Mouse (Mus musculus) MEL (cell line): ENCODE measurements around the gene Gm10306. TPM values are rescaled to one million over a fixed set of nuclear protein-coding genes. Genes with fewer than 3 reads are reported as not detected.

Experiments used
- DNase-seq: peaks from one replicate; pipeline ENCODE4 v3.0.0; 2011; ENCODE audit warnings: low read depth, low spot score
- H3K27ac ChIP-seq: 2 replicates; pipeline ENCODE4 v1.5.1; 2012; ENCODE audit warnings: low read depth, mild to moderate bottlenecking, control low read depth, low read length, moderate library complexity; ENCODE audit not compliant: control insufficient read depth
- H3K27me3 ChIP-seq, 2 experiments: fragments of 150-350 bp in 1 of 2; sonication (generic) in 1 of 2; 2 replicates each; pipeline ENCODE4 v1.6.1; 2012; ENCODE audit warnings: low read length in 2 of 2, mild to moderate bottlenecking in 2 of 2, improper control_type of control experiment in 1 of 2, moderate library complexity in 1 of 2; ENCODE audit not compliant: insufficient read depth in 2 of 2, control insufficient read depth in 1 of 2
- H3K36me3 ChIP-seq, 2 experiments: 2 replicates each; pipeline ENCODE4 v1.6.1; 2012 to 2014; ENCODE audit warnings: low read length in 2 of 2, improper control_type of control experiment in 1 of 2, inconsistent platforms in 1 of 2, mild to moderate bottlenecking in 1 of 2; ENCODE audit not compliant: insufficient read depth in 2 of 2, control insufficient read depth in 1 of 2
- H3K4me1 ChIP-seq, 2 experiments: fragments of 150-350 bp in 1 of 2; sonication (generic) in 1 of 2; 2 replicates each; pipeline ENCODE4 v1.6.1; 2012; ENCODE audit warnings: low read length in 2 of 2, improper control_type of control experiment in 1 of 2, mild to moderate bottlenecking in 1 of 2; ENCODE audit not compliant: insufficient read depth in 2 of 2, control insufficient read depth in 1 of 2
- H3K4me3 ChIP-seq, 2 experiments: fragments of 150-350 bp in 1 of 2; sonication (generic) in 1 of 2; 2 replicates each; pipeline ENCODE4 v1.5.1; 2012; ENCODE audit warnings: low read depth in 2 of 2, low read length in 2 of 2, mild to moderate bottlenecking in 2 of 2, moderate library complexity in 2 of 2, control low read depth in 1 of 2, improper control_type of control experiment in 1 of 2; ENCODE audit not compliant: control insufficient read depth in 1 of 2, insufficient read depth in 1 of 2
- H3K79me2 ChIP-seq: 2 replicates; pipeline ENCODE4 v1.6.1; 2012; ENCODE audit warnings: mild to moderate bottlenecking, low read length, moderate library complexity; ENCODE audit not compliant: control insufficient read depth, poor library complexity, insufficient read depth
- H3K9ac ChIP-seq: 2 replicates; pipeline ENCODE4 v1.6.1; 2012; ENCODE audit warnings: low read depth, mild to moderate bottlenecking, control low read depth, low read length, moderate library complexity; ENCODE audit not compliant: control insufficient read depth, poor library complexity, severe bottlenecking
- H3K9me3 ChIP-seq: fragments of 150-350 bp; sonication (generic); replicated peaks from 2 replicates; pipeline ENCODE4 v1.6.1; 2012; ENCODE audit warnings: mild to moderate bottlenecking, low read length, improper control_type of control experiment, moderate library complexity; ENCODE audit not compliant: insufficient read depth
- BHLHE40 ChIP-seq: IDR thresholded peaks from 2 replicates; pipeline ENCODE4 v1.6.1; 2012; ENCODE audit warnings: low read depth, mild to moderate bottlenecking, inconsistent platforms, low read length, improper control_type of control experiment, borderline replicate concordance
- E2F4 ChIP-seq: IDR thresholded peaks from 2 replicates; pipeline ENCODE4 v1.6.1; 2011; ENCODE audit warnings: low read depth, low read length, improper control_type of control experiment, borderline replicate concordance
- ELF1 ChIP-seq: IDR thresholded peaks from 2 replicates; pipeline ENCODE4 v1.6.1; 2014; ENCODE audit warnings: low read depth, mild to moderate bottlenecking, inconsistent platforms, low read length, improper control_type of control experiment, moderate library complexity
- EP300 ChIP-seq, 2 experiments: IDR thresholded peaks; 2 replicates each; pipeline ENCODE4 v1.6.1; 2011; ENCODE audit warnings: improper control_type of control experiment in 2 of 2, low read length in 2 of 2, low read depth in 1 of 2, mild to moderate bottlenecking in 1 of 2
- ETS1 ChIP-seq: IDR thresholded peaks from 2 replicates; pipeline ENCODE4 v1.6.1; 2012; ENCODE audit warnings: low read depth, mild to moderate bottlenecking, inconsistent platforms, low read length, improper control_type of control experiment, moderate library complexity
- GABPA ChIP-seq: IDR thresholded peaks from 2 replicates; pipeline ENCODE4 v1.6.1; 2012; ENCODE audit warnings: low read depth, mild to moderate bottlenecking, inconsistent platforms, low read length, improper control_type of control experiment, moderate library complexity
- GATA1 ChIP-seq: IDR thresholded peaks from 2 replicates; pipeline ENCODE4 v1.6.1; 2011; ENCODE audit warnings: low read depth, low read length, improper control_type of control experiment
- HCFC1 ChIP-seq: IDR thresholded peaks from 2 replicates; pipeline ENCODE4 v1.6.1; 2012; ENCODE audit warnings: low read depth, mild to moderate bottlenecking, inconsistent platforms, low read length, improper control_type of control experiment, moderate library complexity
- KAT2A ChIP-seq: conservative IDR thresholded peaks from 2 replicates; pipeline ENCODE4 v1.6.1; 2012; ENCODE audit warnings: low read depth, low read length, improper control_type of control experiment, inconsistent platforms
- MAFK ChIP-seq: IDR thresholded peaks from 2 replicates; pipeline ENCODE4 v1.6.1; 2011; ENCODE audit warnings: low read depth, mild to moderate bottlenecking, low read length, improper control_type of control experiment, borderline replicate concordance
- MAX ChIP-seq: IDR thresholded peaks from 2 replicates; pipeline ENCODE4 v1.6.1; 2011; ENCODE audit warnings: low read length, improper control_type of control experiment
- MEF2A ChIP-seq: IDR thresholded peaks from 2 replicates; pipeline ENCODE4 v1.6.1; 2014; ENCODE audit warnings: low read depth, mild to moderate bottlenecking, inconsistent platforms, low read length, improper control_type of control experiment; ENCODE audit not compliant: poor library complexity, insufficient replicate concordance, severe bottlenecking; ENCODE audit errors: extremely low read depth
- MXI1 ChIP-seq: IDR thresholded peaks from 2 replicates; pipeline ENCODE4 v1.6.1; 2011; ENCODE audit warnings: mild to moderate bottlenecking, low read depth, low read length, improper control_type of control experiment
- MYB ChIP-seq: IDR thresholded peaks from 2 replicates; pipeline ENCODE4 v1.6.1; 2011; ENCODE audit warnings: mild to moderate bottlenecking, low read depth, low read length, improper control_type of control experiment
- MYC ChIP-seq: IDR thresholded peaks from 2 replicates; pipeline ENCODE4 v1.6.1; 2011; ENCODE audit warnings: low read depth, mild to moderate bottlenecking, low read length, improper control_type of control experiment, moderate library complexity
- NELFE ChIP-seq: IDR thresholded peaks from 2 replicates; pipeline ENCODE4 v1.6.1; 2011; ENCODE audit warnings: low read depth, low read length, improper control_type of control experiment
- NRF1 ChIP-seq: IDR thresholded peaks from 2 replicates; pipeline ENCODE4 v1.6.1; 2014; ENCODE audit warnings: low read depth, mild to moderate bottlenecking, inconsistent platforms, low read length, improper control_type of control experiment, moderate library complexity; ENCODE audit not compliant: poor library complexity, insufficient read depth, severe bottlenecking
- POLR2A ChIP-seq, 2 experiments: IDR thresholded peaks; 2 replicates each; pipeline ENCODE4 v1.6.1; 2011 to 2012; ENCODE audit warnings: low read length in 2 of 2, mild to moderate bottlenecking in 2 of 2, control low read depth in 1 of 2, improper control_type of control experiment in 1 of 2, low read depth in 1 of 2, moderate library complexity in 1 of 2; ENCODE audit not compliant: control insufficient read depth in 1 of 2, insufficient read depth in 1 of 2, poor library complexity in 1 of 2
- POLR2AphosphoS2 ChIP-seq: IDR thresholded peaks from 2 replicates; pipeline ENCODE4 v1.6.1; 2011; ENCODE audit warnings: low read length, improper control_type of control experiment
- POLR2AphosphoS5 ChIP-seq: IDR thresholded peaks from 2 replicates; pipeline ENCODE4 v1.6.1; 2012; ENCODE audit warnings: low read depth, borderline replicate concordance, mild to moderate bottlenecking, inconsistent platforms, low read length, moderate library complexity, mixed read lengths
- RCOR1 ChIP-seq: IDR thresholded peaks from 2 replicates; pipeline ENCODE4 v1.6.1; 2012; ENCODE audit warnings: low read depth, mild to moderate bottlenecking, inconsistent platforms, low read length, improper control_type of control experiment
- SIN3A ChIP-seq: IDR thresholded peaks from 2 replicates; pipeline ENCODE4 v1.6.1; 2012; ENCODE audit warnings: low read length, improper control_type of control experiment, inconsistent platforms
- SMC3 ChIP-seq: IDR thresholded peaks from 2 replicates; pipeline ENCODE4 v1.6.1; 2011; ENCODE audit warnings: low read depth, low read length, improper control_type of control experiment
- TBP ChIP-seq: IDR thresholded peaks from 2 replicates; pipeline ENCODE4 v1.8.0; 2011; ENCODE audit warnings: low read depth, low read length, improper control_type of control experiment
- TCF12 ChIP-seq: IDR thresholded peaks from 2 replicates; pipeline ENCODE4 v1.6.1; 2014; ENCODE audit warnings: low read depth, mild to moderate bottlenecking, inconsistent platforms, low read length, improper control_type of control experiment, moderate library complexity
- UBTF ChIP-seq: IDR thresholded peaks from 2 replicates; pipeline ENCODE4 v1.6.1; 2012; ENCODE audit warnings: low read depth, mild to moderate bottlenecking, inconsistent platforms, low read length, improper control_type of control experiment, moderate library complexity, borderline replicate concordance; ENCODE audit not compliant: insufficient read depth
- USF1 ChIP-seq: IDR thresholded peaks from 2 replicates; pipeline ENCODE4 v1.6.1; 2014; ENCODE audit warnings: low read depth, mild to moderate bottlenecking, inconsistent platforms, low read length, improper control_type of control experiment, moderate library complexity
- ZMIZ1 ChIP-seq: IDR thresholded peaks from 2 replicates; pipeline ENCODE4 v1.6.1; 2012; ENCODE audit warnings: low read depth, mild to moderate bottlenecking, inconsistent platforms, low read length, improper control_type of control experiment, moderate library complexity
- polyA plus RNA-seq, 2 experiments: library from polyadenylated mRNA; stranded (reverse) in 1 of 2; unstranded in 1 of 2; fragments of >175 nt in 1 of 2; fragments of >200 nt in 1 of 2; gene quantifications; 2 replicates each; pipeline versions ENCODE4 v1.2.1 to v1.2.4; 2012; ENCODE audit warnings: low replicate concordance in 2 of 2, low read depth in 1 of 2; ENCODE audit not compliant: insufficient read length in 2 of 2, insufficient read depth in 1 of 2, missing spikeins in 1 of 2
- total RNA-seq: library from RNA; depleted of rRNA; stranded (reverse); fragments of 300-350 nt; gene quantifications from 2 replicates; pipeline ENCODE4 v1.2.3, GENCODE M21; 2012

The Gm10306 gene
- total and polyA plus RNA-seq, 3 experiments: 1.0 TPM; not detected in 2

- Histone ChIP-seq H3K9me3 (no peaks in the 10 kb centered on the region), H3K4me3 (peak within 1 kb of the TSS; percentile 87 to 97), H3K9ac (peak within 1 kb of the TSS; percentile 97), H3K27me3 (no peaks in the 10 kb centered on the region), H3K36me3 (peaks cover 0 to 21% of the 10 kb centered on the region in 2 experiments; a peak in 3 of 4 replicates), H3K79me2 (peaks cover 38% of the 10 kb centered on the region), H3K27ac (peak within 1 kb of the TSS; percentile 84), H3K4me1 (peaks cover 4 to 10% of the 10 kb centered on the region in 2 experiments)
- TF ChIP-seq SIN3A: peak; percentile 91
- TF ChIP-seq MAX: peak; percentile 12; the same call in 1 of the 2 replicates
- no peak for TF ChIP-seq MYB
- TF ChIP-seq POLR2A (IDR thresholded peaks at IDR 0.05; ENCODE audit: control insufficient read depth in 1 of 2, insufficient read depth in 1 of 2, low read depth in 1 of 2, low read length in 2 of 2, poor library complexity in 1 of 2): peak in 1 of 2 experiments; percentile 77; a peak in 2 of 4 replicates
- peak; percentile 23; the same call in 1 of the 2 replicates for TF ChIP-seq NRF1
- TF ChIP-seq ZMIZ1: peak; percentile 30; the same call in 1 of the 2 replicates
- peak; percentile 61; the same call in 1 of the 2 replicates for TF ChIP-seq E2F4
- peak; percentile 89 for TF ChIP-seq TBP
- no peak for TF ChIP-seq GATA1
- peak; percentile 44 for TF ChIP-seq NELFE
- peak; percentile 79 for TF ChIP-seq ETS1
- TF ChIP-seq MAFK: no peak
- TF ChIP-seq TCF12: peak; percentile 41; the same call in 1 of the 2 replicates
- TF ChIP-seq POLR2AphosphoS5: no peak
- TF ChIP-seq KAT2A: peak; percentile 82; the same call in 1 of the 2 replicates
- peak; percentile 94 for TF ChIP-seq HCFC1
- peak; percentile 86 for TF ChIP-seq ELF1
- TF ChIP-seq SMC3: no peak
- TF ChIP-seq POLR2AphosphoS2: peak; percentile 67
- TF ChIP-seq MYC: 0 out of 2 replicates have a peak, but pooled peaks have one; percentile 43
- TF ChIP-seq MXI1: peak; percentile 90
- TF ChIP-seq EP300 (IDR thresholded peaks at IDR 0.05; ENCODE audit: low read depth in 1 of 2, low read length in 2 of 2): peak in 1 of 2 experiments; percentile 49; a peak in 2 of 4 replicates
- TF ChIP-seq USF1: peak; percentile 63
- TF ChIP-seq RCOR1: 0 out of 2 replicates have a peak, but pooled peaks have one; percentile 33
- TF ChIP-seq GABPA: peak; percentile 71; the same call in 1 of the 2 replicates
- no peak for TF ChIP-seq MEF2A
- peak; percentile 51; the same call in 1 of the 2 replicates for TF ChIP-seq UBTF
- TF ChIP-seq BHLHE40: no peak; the same call in 1 of the 2 replicates
- DNase-seq: peak; percentile 95
These were observed 46.8 kb downstream of the Gm10306 start, which contains the start of gene Plaa for GRCm38 (mm10) chr4:94603031-94603629. TSS of gene Plaa (minus strand) at chr4:94603244.
